Mouse (Mus musculus): ENCODE data around the gene Ercc2.

Ercc2 gene

GRCm38 (mm10) chr7:19359892-19360641 lies 21.7 kb upstream of the Ercc2 start:
- in situ Hi-C loops (cut with MboI, MseI), result no loop called here

GRCm38 (mm10) chr7:19360944-19361343 lies 20.9 kb upstream of the Ercc2 start:
- in situ Hi-C loops (cut with MboI, MseI), result no loop called here

- in situ Hi-C loops (cut with MboI, MseI), result no loop called here
These were observed 20.1 kb upstream of the Ercc2 start for GRCm38 (mm10) chr7:19361720-19362119.

- in situ Hi-C loops (cut with MboI, MseI), result no loop called here
These were observed 19.5 kb upstream of the Ercc2 start for GRCm38 (mm10) chr7:19362276-19362675.

- in situ Hi-C loops (cut with MboI, MseI), result no loop called here
These were observed 17.9 kb upstream of the Ercc2 start for GRCm38 (mm10) chr7:19363881-19364280.

GRCm38 (mm10) chr7:19365376-19365775 lies 16.4 kb upstream of the Ercc2 start:
- in situ Hi-C loops (cut with MboI, MseI), result no loop called here

- in situ Hi-C loops (cut with MboI, MseI), result no loop called here
These were observed 13.4 kb upstream of the Ercc2 start for GRCm38 (mm10) chr7:19368380-19368779.

- in situ Hi-C loops (cut with MboI, MseI), result no loop called here
These were observed 11.9 kb upstream of the Ercc2 start for GRCm38 (mm10) chr7:19369823-19370425.

- in situ Hi-C loops (cut with MboI, MseI), result no loop called here
These were observed 8.4 kb upstream of the Ercc2 start for GRCm38 (mm10) chr7:19373367-19373766.

- in situ Hi-C loops (cut with MboI, MseI), result no loop called here
These were observed 6.4 kb upstream of the Ercc2 start for GRCm38 (mm10) chr7:19375368-19375767.

GRCm38 (mm10) chr7:19376019-19376418 lies 5.8 kb upstream of the Ercc2 start:
- in situ Hi-C loops (cut with MboI, MseI), result no loop called here

- in situ Hi-C loops (cut with MboI, MseI), result no loop called here
These were observed 3.8 kb upstream of the Ercc2 start for GRCm38 (mm10) chr7:19378049-19378448.

- in situ Hi-C loops (cut with MboI, MseI), result no loop called here
These were observed 344 bp downstream of the Ercc2 start for GRCm38 (mm10) chr7:19382166-19382541.

GRCm38 (mm10) chr7:19383708-19384107 lies 1.9 kb downstream of the Ercc2 start:
- in situ Hi-C loops (cut with MboI, MseI), result no loop called here

GRCm38 (mm10) chr7:19388699-19389413 lies 7.0 kb downstream of the Ercc2 start:
- in situ Hi-C loops (cut with MboI, MseI), result no loop called here

- in situ Hi-C loops (cut with MboI, MseI), result loop anchor here (5.0 kb wide), 1 partner anchor 63 kb away; the partner anchor contains the start of gene Mark4
These were observed 12.7 kb downstream of the Ercc2 start for GRCm38 (mm10) chr7:19394484-19394883.

- in situ Hi-C loops (cut with MboI, MseI), result loop anchor here (5.0 kb wide), 1 partner anchor 118 kb away; the partner anchor contains the start of gene Nkpd1
These were observed 17.9 kb downstream of the Ercc2 start for GRCm38 (mm10) chr7:19399496-19400280.

GRCm38 (mm10) chr7:19400946-19401345 lies 19.1 kb downstream of the Ercc2 start:
- in situ Hi-C loops (cut with MboI, MseI), result loop anchor here (5.0 kb wide), 1 partner anchor 116 kb away; the partner anchor contains the start of gene Nkpd1

- in situ Hi-C loops (cut with MboI, MseI), result loop anchor here (5.0 kb wide), 1 partner anchor 115 kb away; the partner anchor contains the start of gene Nkpd1
These were observed 20.8 kb downstream of the Ercc2 start for GRCm38 (mm10) chr7:19402535-19403112.

- in situ Hi-C loops (cut with MboI, MseI), result loop anchor here (5.0 kb wide), 1 partner anchor 113 kb away; the partner anchor contains the start of gene Nkpd1
These were observed 22.0 kb downstream of the Ercc2 start, which contains the start of gene Klc3 for GRCm38 (mm10) chr7:19403731-19404296. Gene Klc3 (minus strand): TSS chr7:19404104.

GRCm38 (mm10) chr7:19404476-19404875 lies 22.7 kb downstream of the Ercc2 start, which contains the start of gene Ckm:
Gene Ckm (plus strand): TSS chr7:19404776.
- in situ Hi-C loops (cut with MboI, MseI), result loop anchor here (5.0 kb wide), 1 partner anchor 113 kb away; the partner anchor contains the start of gene Nkpd1
